Comparison of ENCODE assay signal across 12 mouse cellular contexts in genomic region chr14:34554047-34554446, GRCm38 (mm10). TPM values are rescaled to one million over a fixed set of nuclear protein-coding genes. Genes with fewer than 3 reads are reported as not detected.
DNase-seq lines count a peak whose midpoint lies in the region; ATAC-seq and TF ChIP-seq lines count a peak whose summit lies in the region.
"Had no signal": no experiment of that assay in that cellular context is flagged by ENCODE, and none has a peak within 500 bp of the region (broad histone marks: within the 10 kb centered on the region; RNA-seq: fewer than 3 reads in every experiment).

No protein-coding gene starts in this region.

- WGBS in kidney, adult 2 months = 42% methylated on average over 3 of the region's 3 CpGs
- WGBS in kidney, embryonic 16.5 days = 68% methylated on average over 3 of the region's 3 CpGs
- WGBS in heart, embryonic 16.5 days = 44% methylated on average over 3 of the region's 3 CpGs

- H3K4me3 ChIP-seq in kidney, adult 2 months (ENCODE audit: insufficient read depth, low read depth, low read length) = no peak overlapping the region
- no peak overlapping the region for H3K4me3 ChIP-seq in kidney, embryonic 16.5 days (ENCODE audit: low read length)
- no peak overlapping the region for H3K4me3 ChIP-seq in heart, embryonic 16.5 days (ENCODE audit: low read length)
- H3K4me3 ChIP-seq: hindbrain, embryonic 15.5 days; limb, embryonic 13.5 days had no signal

- H3K9ac ChIP-seq in kidney, embryonic 16.5 days (replicated peaks; ENCODE audit: low read length) = no peak overlapping the region
- no peak overlapping the region for H3K9ac ChIP-seq in heart, embryonic 16.5 days (ENCODE audit: low read length)
- H3K9ac ChIP-seq: hindbrain, embryonic 15.5 days; limb, embryonic 13.5 days had no signal

- no peaks in the 10 kb centered on the region for H3K36me3 ChIP-seq in kidney, adult 2 months (ENCODE audit: control insufficient read depth, insufficient read depth, low read length)
- H3K36me3 ChIP-seq in kidney, embryonic 16.5 days (ENCODE audit: insufficient read depth, low read length) = no peaks in the 10 kb centered on the region
- H3K36me3 ChIP-seq in heart, embryonic 16.5 days (ENCODE audit: control insufficient read depth, insufficient read depth) = peaks cover 27% of the 10 kb centered on the region
- H3K36me3 ChIP-seq: hindbrain, embryonic 15.5 days; limb, embryonic 13.5 days had no signal

- no peak overlapping the region for H3K27ac ChIP-seq in kidney, adult 2 months (ENCODE audit: insufficient read depth, low read depth, low read length)
- H3K27ac ChIP-seq in kidney, embryonic 16.5 days (ENCODE audit: low read length) = no peak overlapping the region
- H3K27ac ChIP-seq in heart, embryonic 16.5 days (ENCODE audit: low read length) = peak overlapping the region; percentile 29; the same call in 1 of the 2 replicates
- H3K27ac ChIP-seq: hindbrain, embryonic 15.5 days; limb, embryonic 13.5 days had no signal

- TF ChIP-seq CTCF in kidney, adult 2 months (conservative IDR thresholded peaks at IDR 0.05; ENCODE audit: insufficient read depth, insufficient read length, low read depth, low read length) = no peak

- no peaks in the 10 kb centered on the region for H3K9me3 ChIP-seq in kidney, embryonic 16.5 days (ENCODE audit: low read length)
- no peaks in the 10 kb centered on the region for H3K9me3 ChIP-seq in heart, embryonic 16.5 days (replicated peaks; ENCODE audit: control insufficient read depth, low read length)
- H3K9me3 ChIP-seq: hindbrain, embryonic 15.5 days; limb, embryonic 13.5 days had no signal

- no peaks in the 10 kb centered on the region for H3K4me1 ChIP-seq in kidney, adult 2 months (ENCODE audit: control insufficient read depth, insufficient read depth, low read length)
- H3K4me1 ChIP-seq in kidney, embryonic 16.5 days (ENCODE audit: insufficient read depth, low read length) = no peaks in the 10 kb centered on the region
- H3K4me1 ChIP-seq in heart, embryonic 16.5 days (ENCODE audit: control insufficient read depth, insufficient read depth, low read length) = peaks cover 30% of the 10 kb centered on the region
- H3K4me1 ChIP-seq: hindbrain, embryonic 15.5 days had no signal

- no peak for ATAC-seq in kidney, embryonic 16.5 days (ENCODE audit: low FRiP score, low TSS enrichment)
- no peak for ATAC-seq in heart, embryonic 16.5 days (replicated peaks; ENCODE audit: extremely low read depth, insufficient read depth, low FRiP score)

- DNase-seq in kidney, adult 2 months = peak; percentile 66
- peak; percentile 66 for DNase-seq in adrenal gland, postnatal 14 days
- peak; percentile 37 for DNase-seq in lung, postnatal 25 days (ENCODE audit: low spot score)
- no peak for DNase-seq in thymus, adult 18-20 months
- DNase-seq in right cerebral cortex, postnatal 25 days = no peak

- no peak overlapping the region for H3K4me2 ChIP-seq in kidney, embryonic 16.5 days (replicated peaks; ENCODE audit: low read depth, low read length)
- no peak overlapping the region for H3K4me2 ChIP-seq in heart, embryonic 16.5 days (ENCODE audit: low read depth, low read length)
- H3K4me2 ChIP-seq: hindbrain, embryonic 15.5 days; limb, embryonic 13.5 days had no signal

- H3K27me3 ChIP-seq in kidney, adult 2 months (replicated peaks; ENCODE audit: control insufficient read depth, insufficient read depth, low read length) = no peaks in the 10 kb centered on the region
- H3K27me3 ChIP-seq in kidney, embryonic 16.5 days (ENCODE audit: insufficient read depth, low read length) = no peaks in the 10 kb centered on the region
- H3K27me3 ChIP-seq in heart, embryonic 16.5 days (ENCODE audit: control insufficient read depth, insufficient read depth, low read length) = no peaks in the 10 kb centered on the region
- H3K27me3 ChIP-seq: hindbrain, embryonic 15.5 days had no signal

- TF ChIP-seq POLR2A in kidney, adult 2 months (IDR thresholded peaks at IDR 0.05; ENCODE audit: low read depth, low read length) = no peak

RNA-seq across cellular contexts. Expression of gene 9230112D13Rik, which starts 31.4 kb away (rescaled TPM):
- polyA plus RNA-seq in kidney, adult 2 months (2012; rRNA removed) = not detected in 2 replicates
- polyA plus RNA-seq in kidney, embryonic 16.5 days (2015; fragmentation: Nextera tagmentation; extraction: Ambion mirVana) = not detected in 2 replicates
- not detected in 2 replicates for total RNA-seq in adrenal gland, postnatal 14 days (2021)
- not detected in 2 replicates for polyA plus RNA-seq in heart, embryonic 16.5 days (2015; fragmentation: Nextera tagmentation; extraction: Ambion mirVana)
- total RNA-seq: megakaryocyte progenitor cell, adult 5-6 weeks; monocyte, adult 5-6 weeks had no signal
- polyA plus RNA-seq: hindbrain, embryonic 15.5 days; limb, embryonic 13.5 days; thymus, postnatal 0 days had no signal

RNA-seq across cellular contexts. Expression of gene Ldb3, which starts 34.4 kb away (rescaled TPM):
- 1.9 and 26.0 TPM in 2 replicates for polyA plus RNA-seq in kidney, adult 2 months (2012; rRNA removed)
- 2.2 and 2.3 TPM in 2 replicates for polyA plus RNA-seq in kidney, embryonic 16.5 days (2015; fragmentation: Nextera tagmentation; extraction: Ambion mirVana)
- 0.44 and 1.2 TPM in 2 replicates for total RNA-seq in adrenal gland, postnatal 14 days (2021)
- 356 and 369 TPM in 2 replicates for polyA plus RNA-seq in heart, embryonic 16.5 days (2015; fragmentation: Nextera tagmentation; extraction: Ambion mirVana)
- total RNA-seq: megakaryocyte progenitor cell, adult 5-6 weeks; monocyte, adult 5-6 weeks had no signal

RNA-seq across cellular contexts. Expression of gene Opn4, which starts 45.9 kb away (rescaled TPM):
- polyA plus RNA-seq in kidney, adult 2 months (2012; rRNA removed) = 0.10 TPM in 1 of 2 replicates, not detected in the other
- 0.39 and 0.51 TPM in 2 replicates for polyA plus RNA-seq in kidney, embryonic 16.5 days (2015; fragmentation: Nextera tagmentation; extraction: Ambion mirVana)
- total RNA-seq in adrenal gland, postnatal 14 days (2021) = not detected in 2 replicates
- 6.8 and 8.5 TPM in 2 replicates for polyA plus RNA-seq in heart, embryonic 16.5 days (2015; fragmentation: Nextera tagmentation; extraction: Ambion mirVana)
- total RNA-seq: megakaryocyte progenitor cell, adult 5-6 weeks; monocyte, adult 5-6 weeks had no signal
- polyA plus RNA-seq: hindbrain, embryonic 15.5 days; limb, embryonic 13.5 days; thymus, postnatal 0 days had no signal

RNA-seq across cellular contexts. Expression of gene Bmpr1a, which starts 50.9 kb away (rescaled TPM):
- polyA plus RNA-seq in kidney, adult 2 months (2012; rRNA removed) = 11.0 and 11.4 TPM in 2 replicates
- polyA plus RNA-seq in kidney, embryonic 16.5 days (2015; fragmentation: Nextera tagmentation; extraction: Ambion mirVana) = 24.9 and 38.5 TPM in 2 replicates
- 53.5 and 53.7 TPM in 2 replicates for total RNA-seq in adrenal gland, postnatal 14 days (2021)
- polyA plus RNA-seq in heart, embryonic 16.5 days (2015; fragmentation: Nextera tagmentation; extraction: Ambion mirVana) = 27.8 and 36.4 TPM in 2 replicates

Comparison
In these comparisons a context has a peak if more than half of its experiments do, and no peak if none do; other contexts are left out.
1. DNase-seq: peak in kidney, adult 2 months (single experiment), adrenal gland, postnatal 14 days (single experiment) and lung, postnatal 25 days (single experiment); none in thymus, adult 18-20 months (0 of 2) and right cerebral cortex, postnatal 25 days (single experiment).
2. RNA of gene Ldb3, which starts 34.4 kb away (polyA plus RNA-seq): 356 to 369 TPM in heart, embryonic 16.5 days; 1.9 to 26.0 TPM in kidney, adult 2 months and 2.2 to 2.3 TPM in kidney, embryonic 16.5 days; every median in the first group is over 10 times any median in the second.